Mouse (Mus musculus): Measurements from ENCODE around the gene Smpdl3b. TPM values are rescaled to one million over a fixed set of nuclear protein-coding genes. Genes with fewer than 3 reads are reported as not detected.
"Not testable (repeated sequence)": the region's sequence is repeated elsewhere in the genome, so short reads cannot be mapped to it uniquely, and the experiment has no call there.

Smpdl3b gene
- polyA plus RNA-seq, 1 experiment from 2014 or later: 4.1 TPM

DNA sequence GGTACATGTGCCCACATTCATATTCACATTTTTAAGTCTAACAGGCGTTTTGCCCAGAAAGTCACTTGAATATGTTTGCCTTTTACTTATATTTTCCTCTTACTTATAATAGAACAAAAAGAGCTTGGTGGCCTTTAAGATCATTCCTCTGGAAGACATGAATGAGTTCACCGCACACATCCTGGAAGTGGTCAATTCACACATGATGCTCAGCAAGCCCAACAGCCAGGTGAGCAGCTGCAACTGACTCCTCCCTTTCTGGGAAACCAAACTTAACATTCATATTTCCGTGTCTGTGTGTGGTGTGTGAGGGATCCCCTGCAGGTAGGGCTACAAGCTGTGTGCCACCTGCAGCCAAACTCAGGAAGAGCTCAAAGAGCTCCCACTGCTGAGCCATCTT lies 17.9 kb upstream of the Smpdl3b start:
- H3K9me3 ChIP-seq: no peaks in the 10 kb centered on the region
- no peak overlapping the region for H3K9ac ChIP-seq
- H3K4me2 ChIP-seq: no peak overlapping the region
- H3K4me3 ChIP-seq (replicated peaks): no peak overlapping the region
- 86% methylated on average over 3 of the region's 3 CpGs for WGBS
- no peaks in the 10 kb centered on the region for H3K4me1 ChIP-seq
- H3K36me3 ChIP-seq (replicated peaks): peaks cover 92% of the 10 kb centered on the region
- ATAC-seq (ENCODE audit: low FRiP score): no peak
- H3K27ac ChIP-seq: no peak overlapping the region
- H3K27me3 ChIP-seq: no peaks in the 10 kb centered on the region

DNA sequence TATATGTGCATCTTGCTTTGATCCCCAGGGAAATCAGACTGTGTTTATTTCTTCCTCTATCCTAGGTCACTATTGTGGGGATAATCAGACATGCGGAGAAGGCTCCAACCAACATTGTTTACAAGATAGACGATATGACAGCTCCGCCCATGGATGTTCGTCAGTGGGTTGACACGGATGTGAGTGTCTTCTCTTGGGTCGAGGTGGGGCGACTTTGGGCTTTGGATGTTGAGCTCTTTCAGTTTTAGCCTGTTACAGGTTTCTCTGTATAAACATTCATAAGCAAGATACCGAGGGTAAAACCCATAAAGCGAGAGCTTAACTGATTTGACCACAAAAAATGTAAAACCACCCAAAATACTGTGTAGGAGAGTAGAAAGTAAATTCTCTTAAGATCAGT lies 14.7 kb upstream of the Smpdl3b start:
- WGBS: 93% methylated on average over 9 of the region's 9 CpGs
- H3K27me3 ChIP-seq: no peaks in the 10 kb centered on the region
- no peak overlapping the region for H3K27ac ChIP-seq
- no peak overlapping the region for H3K4me3 ChIP-seq (replicated peaks)
- no peak for ATAC-seq (ENCODE audit: low FRiP score)
- H3K4me1 ChIP-seq: peaks cover 14% of the 10 kb centered on the region
- H3K4me2 ChIP-seq: no peak overlapping the region
- no peak overlapping the region for H3K9ac ChIP-seq
- H3K9me3 ChIP-seq: no peaks in the 10 kb centered on the region
- H3K36me3 ChIP-seq (replicated peaks): peaks cover 61% of the 10 kb centered on the region

DNA sequence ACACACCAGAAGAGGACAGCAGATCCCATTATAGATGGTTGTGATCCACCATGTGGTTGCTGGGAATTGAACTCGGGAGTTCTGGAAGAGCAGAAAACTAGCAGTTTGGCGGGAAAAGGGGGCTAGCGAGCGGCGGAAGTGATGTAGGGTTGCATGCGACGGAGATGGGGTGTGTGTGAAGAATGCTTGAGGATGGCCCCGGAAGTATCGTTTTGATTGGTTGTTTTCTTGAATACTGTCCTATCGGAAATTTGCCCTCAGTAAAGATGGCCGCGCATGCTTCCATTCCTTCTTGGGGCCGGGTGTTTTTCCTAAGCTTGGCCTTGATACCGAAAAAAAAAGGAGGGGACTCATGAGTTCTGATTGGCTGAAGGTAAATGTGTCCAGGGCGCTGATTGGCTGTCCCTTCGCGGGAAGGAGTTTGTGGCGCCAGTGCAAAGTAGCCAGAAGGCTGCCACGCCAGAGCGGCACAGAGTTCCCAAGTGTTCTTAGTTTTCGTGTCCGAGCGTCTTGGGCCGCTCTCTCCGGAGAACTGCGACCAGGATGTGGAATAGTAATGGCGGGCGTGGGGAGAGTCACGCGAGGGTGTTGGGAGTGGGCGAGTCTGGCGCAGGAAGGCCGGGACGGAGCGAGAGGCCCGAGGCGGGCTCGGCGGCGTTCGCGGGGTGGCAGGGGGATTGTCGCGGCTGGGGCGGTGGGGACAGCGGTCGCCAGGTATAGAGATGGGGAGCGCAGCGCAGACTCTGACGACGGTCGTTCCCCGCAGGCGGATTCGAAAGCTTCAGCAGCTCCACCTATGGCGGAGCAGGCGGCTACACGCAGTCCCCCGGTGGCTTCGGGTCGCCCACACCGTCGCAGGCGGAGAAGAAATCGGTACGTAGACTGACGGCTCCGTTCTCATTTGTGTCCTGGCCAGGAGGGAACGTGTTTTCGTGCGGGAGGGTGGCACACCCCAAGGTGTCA lies 11.1 kb upstream of the Smpdl3b start, which contains the start of gene Rpa2:
Rpa2 (plus strand) TSS at position 419 of the 963 bp plus-strand sequence.
- Histone ChIP-seq H3K9ac (peak within 1 kb of the TSS; percentile 80), H3K4me1 (peaks cover 14% of the 10 kb centered on the region), H3K4me3 (replicated peaks) (peak within 1 kb of the TSS; percentile 89), H3K27ac (peak within 1 kb of the TSS; percentile 50; the same call in 1 of the 2 replicates), H3K4me2 (peak within 1 kb of the TSS; percentile 82), H3K9me3 (no peaks in the 10 kb centered on the region), H3K27me3 (no peaks in the 10 kb centered on the region), H3K36me3 (replicated peaks) (peaks cover 28% of the 10 kb centered on the region)
- under 1% methylated on average over 70 of the region's 71 CpGs for WGBS
- peak; percentile 97 for ATAC-seq (ENCODE audit: low FRiP score)

GRCm38 (mm10) chr4:132763125-132763524 lies 6.1 kb upstream of the Smpdl3b start:
- ATAC-seq (ENCODE audit: low FRiP score); H3K27ac ChIP-seq; H3K9ac ChIP-seq; H3K4me2 ChIP-seq; H3K4me1 ChIP-seq; H3K27me3 ChIP-seq; H3K9me3 ChIP-seq; H3K36me3 ChIP-seq (replicated peaks); H3K4me3 ChIP-seq (replicated peaks): not testable (repeated sequence)
- 92% methylated on average over 3 of the region's 3 CpGs for WGBS

DNA sequence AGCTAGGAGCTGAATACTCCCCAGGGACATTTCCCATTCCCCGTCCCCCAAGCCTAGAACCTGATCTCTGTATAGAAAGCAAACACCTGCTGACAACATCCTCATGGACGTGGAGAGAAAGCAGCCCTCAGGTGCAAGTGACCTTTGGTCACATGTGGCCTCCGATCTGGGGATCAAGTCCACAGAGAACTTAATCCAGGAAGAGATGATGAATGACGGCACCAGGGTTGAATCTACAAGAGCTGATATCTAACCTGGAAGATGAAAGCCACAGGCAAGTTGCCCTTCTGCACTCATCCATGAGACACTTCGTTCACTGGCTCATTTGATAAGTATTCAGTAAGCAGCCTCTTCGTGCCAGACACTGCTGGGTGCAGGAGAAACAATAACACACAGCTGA lies 5.5 kb upstream of the Smpdl3b start:
- Histone ChIP-seq H3K4me2 (no peak overlapping the region), H3K9me3 (no peaks in the 10 kb centered on the region), H3K4me1 (peaks cover 1% of the 10 kb centered on the region; the same call in 1 of the 2 replicates), H3K27ac (no peak overlapping the region), H3K9ac (no peak overlapping the region), H3K27me3 (peaks cover 6% of the 10 kb centered on the region), H3K4me3 (replicated peaks) (no peak overlapping the region), H3K36me3 (replicated peaks) (no peaks in the 10 kb centered on the region)
- ATAC-seq (ENCODE audit: low FRiP score): no peak
- 79% methylated on average over 6 of the region's 6 CpGs for WGBS

DNA sequence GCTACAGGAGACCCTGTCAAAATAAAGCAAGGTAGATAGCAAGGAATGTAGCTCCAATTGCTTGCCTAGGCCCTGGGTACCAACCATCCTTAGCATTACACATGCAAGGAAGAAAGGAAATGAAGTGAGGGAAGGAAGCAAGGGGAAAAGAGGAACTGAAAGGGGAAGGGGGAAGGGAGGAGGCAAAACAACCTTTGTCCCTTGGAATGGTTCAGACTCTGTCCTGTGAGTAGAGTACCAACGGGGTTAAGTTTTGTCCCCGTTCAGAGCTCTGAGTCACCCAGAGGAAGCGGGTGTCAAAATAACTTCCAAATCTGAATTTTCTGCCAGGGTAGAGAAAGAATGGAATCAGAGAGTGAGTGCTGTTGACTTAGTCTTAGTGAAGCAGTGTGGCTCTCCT lies 3.2 kb upstream of the Smpdl3b start:
- H3K27me3 ChIP-seq: peaks cover 16% of the 10 kb centered on the region
- no peaks in the 10 kb centered on the region for H3K36me3 ChIP-seq (replicated peaks)
- no peak overlapping the region for H3K9ac ChIP-seq
- H3K27ac ChIP-seq: no peak overlapping the region
- 78% methylated on average over 3 of the region's 3 CpGs for WGBS
- H3K4me1 ChIP-seq: peaks cover 4% of the 10 kb centered on the region
- no peaks in the 10 kb centered on the region for H3K9me3 ChIP-seq
- no peak overlapping the region for H3K4me2 ChIP-seq
- H3K4me3 ChIP-seq (replicated peaks): no peak overlapping the region
- no peak for ATAC-seq (ENCODE audit: low FRiP score)

DNA sequence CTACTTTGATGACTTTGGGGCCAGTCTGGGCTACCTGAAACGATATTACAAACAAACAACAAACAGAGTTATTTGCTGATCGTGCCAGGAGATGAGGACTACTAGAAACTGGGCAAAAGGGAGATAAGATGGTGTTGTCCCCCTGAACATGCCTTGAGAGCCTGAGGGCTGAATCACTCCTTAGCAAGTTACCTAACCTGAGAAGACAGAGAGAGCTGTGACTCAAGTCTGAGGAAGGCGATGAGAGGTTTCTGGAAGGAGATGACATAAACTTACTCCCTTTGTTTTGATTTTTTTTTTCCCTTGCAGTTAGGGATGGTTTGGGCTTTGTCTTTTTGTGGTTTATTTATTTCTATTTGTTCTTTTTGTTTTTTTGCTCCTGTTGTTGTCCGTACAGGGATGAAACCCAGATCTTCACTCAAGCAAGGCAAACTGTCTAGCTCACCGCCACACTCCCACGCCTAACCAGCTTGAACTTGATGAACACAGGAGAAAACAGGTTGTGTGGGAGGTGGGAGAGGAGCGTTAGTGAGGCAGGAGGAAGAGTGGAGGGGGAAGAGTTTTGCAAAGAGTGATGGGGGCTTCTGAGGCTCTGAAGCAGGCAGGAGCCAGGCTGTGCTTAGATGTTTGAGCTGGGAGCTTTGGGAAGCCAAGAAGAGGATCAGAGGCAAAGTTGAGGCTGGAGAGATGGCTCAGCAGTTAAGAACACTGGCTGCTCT lies 740 bp upstream of the Smpdl3b start:
- Histone ChIP-seq H3K4me3 (replicated peaks) (no peak overlapping the region), H3K36me3 (replicated peaks) (no peaks in the 10 kb centered on the region), H3K9me3 (no peaks in the 10 kb centered on the region), H3K27me3 (peaks cover 16% of the 10 kb centered on the region), H3K4me1 (peaks cover 4% of the 10 kb centered on the region), H3K9ac (no peak overlapping the region), H3K27ac (no peak overlapping the region), H3K4me2 (no peak overlapping the region)
- 85% methylated on average over 7 of the region's 7 CpGs for WGBS
- no peak for ATAC-seq (ENCODE audit: low FRiP score)

DNA sequence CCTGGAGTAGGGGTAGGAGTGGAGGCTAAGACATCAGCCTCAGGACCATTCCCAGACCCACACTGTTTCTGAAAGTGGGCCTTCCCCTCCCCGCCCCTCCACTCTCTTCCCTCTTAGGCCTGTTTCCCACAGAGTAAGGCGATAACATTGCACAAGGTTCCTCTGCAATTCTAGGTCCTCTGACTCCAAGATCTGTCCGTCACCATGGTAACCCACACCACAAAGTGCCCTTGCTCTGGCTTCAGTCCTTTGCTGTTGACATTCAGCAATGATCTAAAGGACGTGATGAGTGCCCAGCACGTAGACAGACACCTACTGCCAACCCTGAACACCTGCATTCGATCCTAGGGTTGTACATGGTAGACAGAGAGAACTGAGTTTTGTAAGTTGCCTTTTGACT lies 4.1 kb downstream of the Smpdl3b start:
- H3K27me3 ChIP-seq: peaks cover 13% of the 10 kb centered on the region
- no peak overlapping the region for H3K9ac ChIP-seq
- ATAC-seq (ENCODE audit: low FRiP score): no peak
- no peak overlapping the region for H3K4me3 ChIP-seq (replicated peaks)
- no peak overlapping the region for H3K27ac ChIP-seq
- H3K4me1 ChIP-seq: peaks cover 4% of the 10 kb centered on the region
- H3K9me3 ChIP-seq: no peaks in the 10 kb centered on the region
- H3K4me2 ChIP-seq: no peak overlapping the region
- H3K36me3 ChIP-seq (replicated peaks): no peaks in the 10 kb centered on the region
- WGBS: 74% methylated on average over 6 of the region's 6 CpGs

- H3K4me2 ChIP-seq: no peak overlapping the region
- no peaks in the 10 kb centered on the region for H3K9me3 ChIP-seq
- no peak overlapping the region for H3K4me3 ChIP-seq (replicated peaks)
- no peaks in the 10 kb centered on the region for H3K36me3 ChIP-seq (replicated peaks)
- H3K9ac ChIP-seq: no peak overlapping the region
- ATAC-seq (ENCODE audit: low FRiP score): no peak
- 79% methylated on average over 6 of the region's 6 CpGs for WGBS
- no peaks in the 10 kb centered on the region for H3K27me3 ChIP-seq
- no peak overlapping the region for H3K27ac ChIP-seq
- 0 out of 2 replicates have a peak, but pooled peaks cover 2% of the 10 kb centered on the region for H3K4me1 ChIP-seq
Measured at GRCm38 (mm10) chr4:132749258-132749982, 7.6 kb downstream of the Smpdl3b start.

DNA sequence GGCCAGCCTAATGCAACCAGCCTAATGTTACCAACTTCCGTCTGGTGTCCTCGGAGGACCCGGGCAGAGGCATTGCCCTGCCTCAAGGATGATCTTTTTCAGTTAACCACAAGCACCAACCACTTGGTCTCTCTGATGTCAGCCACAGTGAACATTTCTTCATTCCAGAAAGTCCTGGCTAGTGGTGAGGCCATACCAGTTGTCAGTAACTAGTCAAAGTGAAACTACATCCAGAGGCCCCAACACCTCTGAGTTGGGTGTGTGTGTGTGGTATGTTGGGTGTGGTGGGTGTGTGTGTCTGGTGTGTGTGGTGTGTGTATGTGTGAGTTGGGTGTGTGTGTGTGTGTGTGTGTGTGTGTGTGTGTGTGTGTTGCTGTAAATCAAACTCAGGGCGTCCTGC lies 8.3 kb downstream of the Smpdl3b start:
- 0 out of 2 replicates have a peak, but pooled peaks cover 8% of the 10 kb centered on the region for H3K4me1 ChIP-seq
- H3K9ac ChIP-seq: no peak overlapping the region
- no peak overlapping the region for H3K4me3 ChIP-seq (replicated peaks)
- H3K27me3 ChIP-seq: no peaks in the 10 kb centered on the region
- no peak overlapping the region for H3K27ac ChIP-seq
- H3K4me2 ChIP-seq: no peak overlapping the region
- WGBS: 92% methylated on average over 4 of the region's 4 CpGs
- H3K9me3 ChIP-seq: no peaks in the 10 kb centered on the region
- ATAC-seq (ENCODE audit: low FRiP score): no peak
- H3K36me3 ChIP-seq (replicated peaks): no peaks in the 10 kb centered on the region

DNA sequence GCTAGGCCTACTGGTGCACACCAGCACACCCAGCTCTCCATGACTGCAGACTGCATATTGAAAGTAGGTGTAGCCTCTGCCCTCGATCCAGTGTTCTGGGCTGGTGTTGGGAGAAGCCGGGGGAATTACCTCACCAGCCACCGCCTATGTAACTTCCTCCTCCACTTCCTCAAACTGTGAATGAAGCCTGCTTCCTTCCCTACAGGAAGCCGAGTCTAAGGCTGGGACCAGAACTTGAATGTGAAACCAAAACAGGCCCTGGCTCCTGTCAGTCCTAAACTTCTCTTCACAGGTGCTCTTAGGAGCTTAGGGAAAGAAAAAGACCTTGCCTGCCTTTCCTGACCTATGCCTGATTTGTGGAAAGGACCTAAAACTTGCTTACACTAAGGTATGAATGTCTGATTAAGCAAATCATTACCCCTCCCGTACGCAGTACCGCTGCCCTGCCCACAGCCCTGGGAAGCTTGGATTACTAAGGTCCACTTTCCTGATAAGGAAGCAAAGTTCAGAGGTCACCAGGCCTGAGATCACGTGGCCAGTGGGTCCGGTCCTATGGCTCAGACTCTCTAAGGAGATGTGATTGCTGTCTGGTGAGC lies 9.3 kb downstream of the Smpdl3b start:
- H3K9ac ChIP-seq: no peak overlapping the region
- no peak for ATAC-seq (ENCODE audit: low FRiP score)
- H3K4me3 ChIP-seq (replicated peaks): no peak overlapping the region
- H3K4me1 ChIP-seq: 0 out of 2 replicates have a peak, but pooled peaks cover 9% of the 10 kb centered on the region
- no peak overlapping the region for H3K4me2 ChIP-seq
- no peaks in the 10 kb centered on the region for H3K36me3 ChIP-seq (replicated peaks)
- no peaks in the 10 kb centered on the region for H3K27me3 ChIP-seq
- H3K27ac ChIP-seq: no peak overlapping the region
- H3K9me3 ChIP-seq: no peaks in the 10 kb centered on the region
- WGBS: 76% methylated on average over 9 of the region's 9 CpGs

Data from forebrain, embryonic 12.5 days (tissue).